Mouse (Mus musculus): ENCODE measurements around the gene Vmn2r82. TPM values are rescaled to one million over a fixed set of nuclear protein-coding genes. Genes with fewer than 3 reads are reported as not detected.
"Not testable (repeated sequence)": the region's sequence is repeated elsewhere in the genome, so short reads cannot be mapped to it uniquely, and the experiment has no call there.

Gene Vmn2r82
- not detected in 2 replicates for polyA plus RNA-seq (2014; fragmentation: Nextera tagmentation; extraction: Ambion mirVana)

DNA sequence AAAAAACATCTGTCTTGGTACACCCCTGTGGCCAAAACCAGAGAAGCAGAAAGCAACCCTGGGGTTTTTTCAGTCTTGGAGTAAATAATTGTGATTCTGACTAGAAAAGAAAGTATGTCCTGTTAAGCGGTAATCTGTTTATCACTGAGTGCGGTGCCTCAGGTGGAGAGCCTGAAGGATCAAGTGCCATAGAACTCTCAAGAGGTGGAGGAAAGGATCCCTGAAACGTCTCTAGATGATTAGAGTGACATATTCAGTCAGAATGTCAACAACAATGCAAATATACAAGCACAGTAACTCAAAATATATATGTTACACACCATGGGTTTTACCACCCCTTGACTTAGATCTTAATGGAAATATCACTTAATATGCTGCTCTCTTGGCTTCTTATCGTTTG lies at the start of gene Vmn2r82:
Gene Vmn2r82 (plus strand): TSS at position 301 of the 400 bp plus-strand sequence.
- not testable (repeated sequence) for H3K4me3 ChIP-seq (ENCODE audit: low read depth, low read length); ATAC-seq (replicated peaks; ENCODE audit: insufficient number of reproducible peaks, low FRiP score, low TSS enrichment, low read depth); H3K4me2 ChIP-seq (ENCODE audit: low read depth, low read length); H3K9me3 ChIP-seq (replicated peaks; ENCODE audit: control insufficient read depth, low read length); DNase-seq (ENCODE audit: low spot score); H3K27ac ChIP-seq (replicated peaks; ENCODE audit: low read depth, low read length); H3K36me3 ChIP-seq (replicated peaks; ENCODE audit: control insufficient read depth, insufficient read depth, low read depth, low read length); H3K4me1 ChIP-seq (ENCODE audit: control insufficient read depth, insufficient read depth, low read length); H3K9ac ChIP-seq (replicated peaks; ENCODE audit: low read length); H3K27me3 ChIP-seq (ENCODE audit: control insufficient read depth, insufficient read depth, low read length)
- 87% methylated on average over 4 of the region's 4 CpGs for WGBS

DNA sequence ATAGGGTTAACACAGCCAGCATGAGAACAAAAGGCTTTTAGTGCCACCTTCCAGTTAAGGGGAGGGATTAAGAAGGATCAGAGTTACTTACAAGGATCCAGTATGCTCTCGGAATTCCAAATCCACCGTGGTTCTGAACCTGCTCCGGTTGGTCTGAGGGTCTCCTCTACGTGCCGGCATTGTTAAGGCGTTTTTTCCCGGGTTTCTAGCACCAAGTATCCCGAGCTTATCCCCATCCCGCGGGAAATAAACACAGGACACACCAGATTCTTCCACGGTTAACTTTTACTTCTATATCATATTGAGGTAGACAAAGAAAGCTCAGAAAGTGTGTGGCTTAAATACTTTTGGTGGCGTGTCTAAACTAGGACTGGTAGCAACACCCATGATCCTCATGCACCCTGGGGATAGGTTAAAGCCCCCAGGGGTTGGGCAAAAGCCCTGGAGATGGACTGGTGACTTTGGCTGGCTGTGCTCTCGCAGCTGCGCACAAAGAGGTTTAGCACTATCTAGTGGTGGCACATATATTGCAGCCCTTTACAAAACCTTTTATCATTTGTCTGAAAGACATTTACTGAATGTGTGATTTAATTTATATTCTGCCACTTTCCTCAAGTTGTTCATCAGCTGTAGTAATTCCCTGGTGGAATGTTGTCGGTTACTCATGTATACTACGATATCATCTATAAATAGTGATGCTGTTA lies 34.1 kb upstream of the Vmn2r82 start:
- peak overlapping the region; percentile 23 for H3K4me2 ChIP-seq (ENCODE audit: low read depth, low read length)
- H3K36me3 ChIP-seq (replicated peaks; ENCODE audit: control insufficient read depth, insufficient read depth, low read depth, low read length); H3K27ac ChIP-seq (replicated peaks; ENCODE audit: low read depth, low read length); H3K9ac ChIP-seq (replicated peaks; ENCODE audit: low read length); H3K4me1 ChIP-seq (ENCODE audit: control insufficient read depth, insufficient read depth, low read length); H3K9me3 ChIP-seq (replicated peaks; ENCODE audit: control insufficient read depth, low read length); H3K27me3 ChIP-seq (ENCODE audit: control insufficient read depth, insufficient read depth, low read length); ATAC-seq (replicated peaks; ENCODE audit: insufficient number of reproducible peaks, low FRiP score, low TSS enrichment, low read depth): not testable (repeated sequence)
- H3K4me3 ChIP-seq (ENCODE audit: low read depth, low read length) = peak overlapping the region; percentile 23
- peak; percentile 56 for DNase-seq (ENCODE audit: low spot score)
- 4% methylated on average over 16 of the region's 16 CpGs for WGBS

DNA sequence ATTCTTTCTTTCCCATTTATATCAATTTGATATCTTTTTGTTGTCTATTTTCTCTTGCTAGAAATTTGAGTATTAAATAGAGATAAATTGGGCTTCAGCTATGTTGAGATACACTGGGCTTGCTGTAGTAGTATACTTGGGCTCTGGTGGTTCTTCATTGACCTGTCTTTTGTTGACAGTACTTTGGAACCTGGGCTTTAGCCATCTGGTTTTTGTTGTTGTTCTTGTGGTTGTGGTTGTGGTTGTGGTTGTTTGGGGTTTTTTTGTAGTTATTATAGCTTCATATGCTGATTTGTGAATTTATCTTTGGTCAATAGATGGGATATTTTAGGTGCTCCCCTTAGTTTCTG lies 33.6 kb upstream of the Vmn2r82 start:
- Histone ChIP-seq H3K4me2 (ENCODE audit: low read depth, low read length) (no peak overlapping the region), H3K4me3 (ENCODE audit: low read depth, low read length) (no peak overlapping the region), H3K9ac (replicated peaks; ENCODE audit: low read length) (no peak overlapping the region), H3K27me3 (ENCODE audit: control insufficient read depth, insufficient read depth, low read length) (no peaks in the 10 kb centered on the region), H3K36me3 (replicated peaks; ENCODE audit: control insufficient read depth, insufficient read depth, low read depth, low read length) (no peaks in the 10 kb centered on the region), H3K4me1 (ENCODE audit: control insufficient read depth, insufficient read depth, low read length) (no peaks in the 10 kb centered on the region), H3K9me3 (replicated peaks; ENCODE audit: control insufficient read depth, low read length) (no peaks in the 10 kb centered on the region), H3K27ac (replicated peaks; ENCODE audit: low read depth, low read length) (no peak overlapping the region)
- ATAC-seq (replicated peaks; ENCODE audit: insufficient number of reproducible peaks, low FRiP score, low TSS enrichment, low read depth) (no peak), DNase-seq (ENCODE audit: low spot score) (no peak)

DNA sequence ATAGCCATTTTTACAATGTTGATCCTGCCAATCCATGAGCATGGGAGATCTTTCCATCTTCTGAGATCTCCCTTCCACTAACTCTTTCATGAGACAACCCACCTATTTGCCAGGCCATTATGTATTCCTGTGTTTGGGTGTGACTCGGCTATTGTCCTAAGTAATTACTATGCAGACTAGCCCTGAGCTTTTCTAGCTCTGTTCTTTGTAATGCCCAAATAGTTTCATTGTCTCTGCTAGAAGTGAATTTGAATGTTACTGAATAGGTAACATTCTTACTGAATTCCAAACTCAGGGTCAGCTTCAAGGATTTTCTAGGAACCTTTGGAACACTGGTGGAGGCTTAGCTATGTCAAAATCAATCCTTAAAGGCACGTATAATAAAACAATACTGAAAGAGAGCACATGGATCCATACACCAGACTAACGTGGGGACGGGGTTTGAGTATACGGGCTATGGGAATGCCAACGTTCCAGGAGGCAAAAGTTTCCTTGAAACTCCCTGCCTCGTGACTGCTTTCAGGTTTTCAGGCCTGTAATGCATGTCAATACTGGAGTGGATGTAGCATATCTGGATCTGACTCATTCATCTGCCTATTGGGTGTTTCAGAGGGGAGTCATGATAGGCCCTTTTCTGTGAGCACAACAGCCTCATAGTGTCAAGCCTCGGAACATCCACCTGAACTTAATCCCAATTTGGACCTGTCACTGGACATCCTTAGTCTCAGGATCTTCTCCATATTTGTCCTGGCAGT lies 43.8 kb downstream of the Vmn2r82 start:
- not testable (repeated sequence) for ATAC-seq (replicated peaks; ENCODE audit: insufficient number of reproducible peaks, low FRiP score, low TSS enrichment, low read depth)

DNA sequence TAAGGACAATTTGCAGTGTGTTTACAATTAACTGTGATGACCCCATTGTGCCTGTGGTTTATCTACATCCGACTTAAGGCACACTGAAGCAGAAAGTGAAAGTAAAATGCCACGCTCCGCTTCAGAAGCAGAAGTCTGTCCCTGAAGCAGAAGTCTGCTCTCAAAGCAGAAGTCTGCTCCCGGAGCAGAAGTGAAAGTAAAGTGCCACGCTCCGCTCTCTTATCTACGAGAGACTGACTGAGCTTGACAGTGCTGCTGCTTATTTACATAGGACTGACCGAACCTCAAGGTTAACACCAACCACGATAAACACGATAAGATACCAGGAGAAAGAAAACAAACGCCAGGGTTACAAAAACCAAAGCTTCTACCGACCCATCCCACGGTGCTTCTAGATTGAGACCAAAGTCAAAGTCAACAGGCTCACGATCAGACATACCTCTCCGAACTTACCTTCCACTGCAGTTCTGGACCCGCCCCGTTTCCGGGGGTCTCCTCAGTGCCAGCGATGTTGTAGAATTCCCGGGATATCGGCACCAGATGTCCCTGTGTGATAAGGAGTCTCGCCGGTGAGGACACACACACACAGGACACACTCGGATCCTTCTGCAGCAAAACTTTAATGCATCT lies 60.9 kb downstream of the Vmn2r82 start:
- H3K4me1 ChIP-seq (ENCODE audit: control insufficient read depth, insufficient read depth, low read length) = no peaks in the 10 kb centered on the region
- H3K27ac ChIP-seq (replicated peaks; ENCODE audit: low read depth, low read length) = no peak overlapping the region
- ATAC-seq (replicated peaks; ENCODE audit: insufficient number of reproducible peaks, low FRiP score, low TSS enrichment, low read depth) (no peak), DNase-seq (ENCODE audit: low spot score) (no peak)
- H3K36me3 ChIP-seq (replicated peaks; ENCODE audit: control insufficient read depth, insufficient read depth, low read depth, low read length) = no peaks in the 10 kb centered on the region
- no peaks in the 10 kb centered on the region for H3K27me3 ChIP-seq (ENCODE audit: control insufficient read depth, insufficient read depth, low read length)
- H3K4me3 ChIP-seq (ENCODE audit: low read depth, low read length) = no peak overlapping the region
- H3K9me3 ChIP-seq (replicated peaks; ENCODE audit: control insufficient read depth, low read length) = no peaks in the 10 kb centered on the region
- H3K9ac ChIP-seq (replicated peaks; ENCODE audit: low read length) = no peak overlapping the region
- no peak overlapping the region for H3K4me2 ChIP-seq (ENCODE audit: low read depth, low read length)
- WGBS = 91% methylated on average over 24 of the region's 24 CpGs

More for the DNA sequence above, 43.8 kb downstream of the Vmn2r82 start:
- not testable (repeated sequence) for H3K9ac ChIP-seq (replicated peaks; ENCODE audit: low read length); H3K27me3 ChIP-seq (ENCODE audit: control insufficient read depth, insufficient read depth, low read length); DNase-seq (ENCODE audit: low spot score); H3K4me3 ChIP-seq (ENCODE audit: low read depth, low read length); H3K36me3 ChIP-seq (replicated peaks; ENCODE audit: control insufficient read depth, insufficient read depth, low read depth, low read length); H3K4me1 ChIP-seq (ENCODE audit: control insufficient read depth, insufficient read depth, low read length); H3K27ac ChIP-seq (replicated peaks; ENCODE audit: low read depth, low read length); H3K4me2 ChIP-seq (ENCODE audit: low read depth, low read length); H3K9me3 ChIP-seq (replicated peaks; ENCODE audit: control insufficient read depth, low read length)
- 78% methylated on average over 8 of the region's 8 CpGs for WGBS

DNA sequence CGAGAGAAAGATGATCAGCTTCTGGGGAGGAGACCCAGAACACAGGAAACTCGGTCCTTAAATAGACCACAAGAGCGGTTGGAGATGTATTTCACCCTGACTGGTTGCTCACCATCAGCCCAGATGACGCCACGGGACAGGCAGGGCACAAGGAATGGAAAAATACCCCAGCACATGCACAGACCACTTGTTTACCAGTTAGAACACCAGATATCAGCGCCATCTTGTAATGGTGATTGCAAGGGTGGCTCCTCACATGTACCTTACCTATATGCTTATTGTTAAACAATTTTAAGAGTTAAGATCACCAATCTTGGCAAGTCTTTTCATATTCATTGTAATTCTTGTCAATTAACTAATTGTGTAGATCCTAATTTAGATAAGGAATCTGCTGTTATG lies 61.5 kb downstream of the Vmn2r82 start:
- not testable (repeated sequence) for H3K4me2 ChIP-seq (ENCODE audit: low read depth, low read length); H3K4me1 ChIP-seq (ENCODE audit: control insufficient read depth, insufficient read depth, low read length); H3K27me3 ChIP-seq (ENCODE audit: control insufficient read depth, insufficient read depth, low read length); H3K9me3 ChIP-seq (replicated peaks; ENCODE audit: control insufficient read depth, low read length); H3K4me3 ChIP-seq (ENCODE audit: low read depth, low read length); H3K9ac ChIP-seq (replicated peaks; ENCODE audit: low read length); H3K27ac ChIP-seq (replicated peaks; ENCODE audit: low read depth, low read length); DNase-seq (ENCODE audit: low spot score); ATAC-seq (replicated peaks; ENCODE audit: insufficient number of reproducible peaks, low FRiP score, low TSS enrichment, low read depth); H3K36me3 ChIP-seq (replicated peaks; ENCODE audit: control insufficient read depth, insufficient read depth, low read depth, low read length)
- 83% methylated on average over 3 of the region's 6 CpGs for WGBS

DNA sequence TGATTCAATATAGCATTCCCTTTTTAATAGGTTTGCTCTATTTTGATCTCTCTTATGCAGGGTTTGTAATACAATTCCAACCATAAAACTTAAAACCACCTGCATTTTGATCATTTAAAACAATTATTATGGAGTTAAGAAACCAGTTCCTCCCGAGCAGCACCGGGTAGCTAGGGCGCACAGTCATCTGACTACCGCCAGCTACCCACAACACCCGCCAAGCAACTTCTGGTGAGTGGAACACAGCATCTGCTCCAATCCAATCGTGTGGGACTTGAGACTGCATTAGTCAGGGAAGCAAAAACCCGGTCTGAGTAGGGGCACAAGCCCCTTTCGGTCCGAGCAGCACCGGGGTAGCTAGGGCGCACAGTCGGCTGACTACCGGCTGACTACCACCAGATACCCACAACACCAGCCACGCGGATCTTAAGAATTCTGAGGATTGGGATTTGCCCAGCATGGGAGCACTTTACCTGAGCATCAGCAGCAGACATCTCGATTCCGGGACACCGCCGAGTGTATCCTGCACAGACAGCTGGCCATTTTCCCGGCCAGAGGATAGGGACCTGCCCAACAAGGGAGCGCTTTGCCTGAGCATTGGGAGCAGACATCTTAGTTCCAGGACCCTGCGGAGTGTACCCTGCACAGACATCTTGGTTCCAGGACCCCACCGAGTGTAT lies 79.0 kb downstream of the Vmn2r82 start:
- H3K36me3 ChIP-seq (replicated peaks; ENCODE audit: control insufficient read depth, insufficient read depth, low read depth, low read length); DNase-seq (ENCODE audit: low spot score); H3K9me3 ChIP-seq (replicated peaks; ENCODE audit: control insufficient read depth, low read length); H3K4me3 ChIP-seq (ENCODE audit: low read depth, low read length); H3K27ac ChIP-seq (replicated peaks; ENCODE audit: low read depth, low read length); H3K9ac ChIP-seq (replicated peaks; ENCODE audit: low read length); H3K4me1 ChIP-seq (ENCODE audit: control insufficient read depth, insufficient read depth, low read length); H3K4me2 ChIP-seq (ENCODE audit: low read depth, low read length); ATAC-seq (replicated peaks; ENCODE audit: insufficient number of reproducible peaks, low FRiP score, low TSS enrichment, low read depth); H3K27me3 ChIP-seq (ENCODE audit: control insufficient read depth, insufficient read depth, low read length): not testable (repeated sequence)
- WGBS = 86% methylated on average over 23 of the region's 23 CpGs

All from embryonic facial prominence, embryonic 11.5 days (tissue).